Mouse (Mus musculus): Measurements from ENCODE around the gene Pex6.

- no peak for TF ChIP-seq POLR2A (IDR thresholded peaks at IDR 0.05; ENCODE audit: insufficient read length, low read depth)
- TF ChIP-seq TCF12 (IDR thresholded peaks at IDR 0.05; ENCODE audit: insufficient read depth, poor library complexity, severe bottlenecking): no peak
- no peak for TF ChIP-seq POLR2AphosphoS2 (IDR thresholded peaks at IDR 0.05; ENCODE audit: insufficient read length, low read depth)
- TF ChIP-seq CEBPB (IDR thresholded peaks at IDR 0.05; ENCODE audit: insufficient read depth, poor library complexity, severe bottlenecking): no peak
These were observed 479 bp downstream of the Pex6 start for GRCm38 (mm10) chr17:46711612-46712271.

Data from myocyte (in vitro differentiated cells).